Mouse (Mus musculus): ENCODE measurements around the gene Cdca4. TPM values are rescaled to one million over a fixed set of nuclear protein-coding genes. Genes with fewer than 3 reads are reported as not detected.

Gene Cdca4
- polyA plus RNA-seq, 1 experiment from 2014 or later, result 48.9 TPM

DNA sequence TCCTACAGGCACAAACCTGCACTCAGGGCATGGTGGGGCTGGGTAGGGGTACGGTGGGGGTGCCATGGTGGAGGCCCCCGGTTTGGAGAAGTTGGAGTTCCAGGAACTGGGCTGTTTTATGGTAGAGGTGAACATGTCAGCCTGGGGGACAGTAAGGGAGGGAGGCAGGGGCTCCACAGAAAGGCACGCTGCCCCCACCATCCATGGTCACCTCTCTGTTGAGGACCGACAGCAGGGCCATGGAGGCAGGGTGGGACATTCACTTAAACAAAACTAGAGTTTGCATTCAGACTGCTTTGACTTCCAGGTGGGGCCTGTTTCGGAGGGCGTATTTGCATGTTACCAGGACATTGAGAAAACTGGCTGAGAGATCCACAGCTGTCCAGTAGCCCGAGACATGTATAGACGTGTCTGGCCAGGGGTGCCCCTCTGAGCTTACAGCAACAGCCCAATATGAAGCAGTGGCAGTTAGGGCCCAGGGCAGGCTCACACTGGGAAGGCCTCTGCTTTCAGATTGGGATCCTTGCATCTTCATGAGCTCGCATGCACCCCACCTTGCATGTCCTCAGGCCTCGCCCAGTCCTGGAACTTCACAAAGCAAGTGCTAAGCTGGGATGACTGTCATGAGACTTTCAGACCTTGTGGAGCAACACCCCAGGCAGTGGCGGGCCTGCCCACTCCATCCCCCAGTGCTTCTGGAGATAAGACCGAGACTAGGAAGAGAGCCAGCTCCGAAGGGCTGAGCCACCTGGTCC is 35.4 kb downstream of the Cdca4 start:
- ATAC-seq (ENCODE audit: low read depth), result no peak
- Histone ChIP-seq H3K27ac (ENCODE audit: low read length) (no peak overlapping the region), H3K9ac (ENCODE audit: low read depth, low read length) (no peak overlapping the region), H3K4me2 (ENCODE audit: low read depth, low read length) (no peak overlapping the region), H3K9me3 (replicated peaks; ENCODE audit: control insufficient read depth, low read length) (no peaks in the 10 kb centered on the region), H3K4me3 (ENCODE audit: low read depth, low read length) (no peak overlapping the region), H3K36me3 (ENCODE audit: control insufficient read depth, insufficient read depth) (no peaks in the 10 kb centered on the region), H3K4me1 (ENCODE audit: control insufficient read depth, low read depth, low read length) (no peaks in the 10 kb centered on the region), H3K27me3 (ENCODE audit: control insufficient read depth, insufficient read depth, low read depth, low read length) (peaks cover 8% of the 10 kb centered on the region; the same call in 1 of the 2 replicates)
- 57% methylated on average over 13 of the region's 13 CpGs for WGBS (ENCODE audit: insufficient replicate concordance)

DNA sequence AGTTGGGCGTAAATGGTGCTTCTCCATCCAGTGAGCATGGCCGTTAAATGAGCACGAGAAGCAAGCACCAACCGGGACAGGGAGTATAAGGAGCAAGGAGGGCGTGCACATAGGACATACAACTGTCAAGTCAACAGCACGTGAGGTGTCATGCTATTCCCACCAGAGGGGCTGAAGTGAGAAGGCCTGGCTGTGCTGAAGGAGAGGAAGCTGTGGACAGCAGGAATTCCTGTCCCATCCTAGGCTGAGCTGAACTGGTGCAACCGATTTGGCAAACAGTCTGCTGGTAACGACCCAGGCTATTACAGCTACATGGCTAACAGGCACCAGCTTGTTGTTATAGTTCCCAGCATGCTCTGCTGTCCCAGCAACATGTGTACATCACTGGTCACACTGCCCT is 38.2 kb downstream of the Cdca4 start:
- Histone ChIP-seq H3K36me3 (ENCODE audit: control insufficient read depth, insufficient read depth) (no peaks in the 10 kb centered on the region), H3K4me2 (ENCODE audit: low read depth, low read length) (no peak overlapping the region), H3K9ac (ENCODE audit: low read depth, low read length) (no peak overlapping the region), H3K4me3 (ENCODE audit: low read depth, low read length) (no peak overlapping the region), H3K9me3 (replicated peaks; ENCODE audit: control insufficient read depth, low read length) (no peaks in the 10 kb centered on the region), H3K27ac (ENCODE audit: low read length) (no peak overlapping the region), H3K4me1 (ENCODE audit: control insufficient read depth, low read depth, low read length) (no peaks in the 10 kb centered on the region), H3K27me3 (ENCODE audit: control insufficient read depth, insufficient read depth, low read depth, low read length) (peaks cover 8% of the 10 kb centered on the region; the same call in 1 of the 2 replicates)
- ATAC-seq (ENCODE audit: low read depth), result no peak
- 57% methylated on average over 8 of the region's 8 CpGs for WGBS (ENCODE audit: insufficient replicate concordance)

DNA sequence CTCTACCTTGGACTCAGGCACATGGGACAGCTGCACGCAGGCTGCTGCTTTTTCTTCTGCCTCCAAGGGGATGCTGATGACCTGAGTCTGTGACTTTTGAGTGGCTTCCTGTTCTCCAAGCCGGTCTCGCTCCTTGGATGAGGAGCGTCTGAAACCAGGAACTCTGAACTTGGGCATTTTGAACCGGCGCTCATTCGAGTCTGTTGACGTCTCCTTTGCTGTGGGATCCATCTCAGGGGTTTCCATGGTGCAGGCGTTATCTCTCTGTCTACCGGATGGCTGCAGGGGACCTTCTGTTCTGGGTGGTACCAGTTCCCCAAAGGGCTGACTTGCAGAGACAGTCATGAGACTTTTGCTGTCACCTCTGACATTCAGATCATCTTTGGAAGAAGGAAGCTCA is 54.7 kb downstream of the Cdca4 start:
- Histone ChIP-seq H3K9ac (ENCODE audit: low read depth, low read length) (no peak overlapping the region), H3K4me2 (ENCODE audit: low read depth, low read length) (no peak overlapping the region), H3K4me3 (ENCODE audit: low read depth, low read length) (no peak overlapping the region), H3K36me3 (ENCODE audit: control insufficient read depth, insufficient read depth) (no peaks in the 10 kb centered on the region), H3K9me3 (replicated peaks; ENCODE audit: control insufficient read depth, low read length) (peaks cover 4% of the 10 kb centered on the region), H3K27me3 (ENCODE audit: control insufficient read depth, insufficient read depth, low read depth, low read length) (no peaks in the 10 kb centered on the region), H3K4me1 (ENCODE audit: control insufficient read depth, low read depth, low read length) (no peaks in the 10 kb centered on the region), H3K27ac (ENCODE audit: low read length) (no peak overlapping the region)
- 72% methylated on average over 10 of the region's 10 CpGs for WGBS (ENCODE audit: insufficient replicate concordance)
- ATAC-seq (ENCODE audit: low read depth), result no peak

- no peaks in the 10 kb centered on the region for H3K4me1 ChIP-seq (ENCODE audit: control insufficient read depth, low read depth, low read length)
- no peak overlapping the region for H3K4me3 ChIP-seq (ENCODE audit: low read depth, low read length)
- H3K9ac ChIP-seq (ENCODE audit: low read depth, low read length), result no peak overlapping the region
- H3K4me2 ChIP-seq (ENCODE audit: low read depth, low read length), result no peak overlapping the region
- H3K36me3 ChIP-seq (ENCODE audit: control insufficient read depth, insufficient read depth), result no peaks in the 10 kb centered on the region
- no peak for ATAC-seq (ENCODE audit: low read depth)
- no peaks in the 10 kb centered on the region for H3K27me3 ChIP-seq (ENCODE audit: control insufficient read depth, insufficient read depth, low read depth, low read length)
- WGBS (ENCODE audit: insufficient replicate concordance), result 48% methylated on average over 6 of the region's 6 CpGs
- H3K9me3 ChIP-seq (replicated peaks; ENCODE audit: control insufficient read depth, low read length), result peaks cover 4% of the 10 kb centered on the region
- no peak overlapping the region for H3K27ac ChIP-seq (ENCODE audit: low read length)
Measured at GRCm38 (mm10) chr12:112774026-112774425, 55.2 kb downstream of the Cdca4 start.

- no peak overlapping the region for H3K4me2 ChIP-seq (ENCODE audit: low read depth, low read length)
- no peak overlapping the region for H3K27ac ChIP-seq (ENCODE audit: low read length)
- H3K4me3 ChIP-seq (ENCODE audit: low read depth, low read length), result no peak overlapping the region
- 40% methylated on average over 9 of the region's 9 CpGs for WGBS (ENCODE audit: insufficient replicate concordance)
- no peaks in the 10 kb centered on the region for H3K36me3 ChIP-seq (ENCODE audit: control insufficient read depth, insufficient read depth)
- no peak overlapping the region for H3K9ac ChIP-seq (ENCODE audit: low read depth, low read length)
- H3K4me1 ChIP-seq (ENCODE audit: control insufficient read depth, low read depth, low read length), result no peaks in the 10 kb centered on the region
- ATAC-seq (ENCODE audit: low read depth), result no peak
- peaks cover 4% of the 10 kb centered on the region for H3K9me3 ChIP-seq (replicated peaks; ENCODE audit: control insufficient read depth, low read length)
- no peaks in the 10 kb centered on the region for H3K27me3 ChIP-seq (ENCODE audit: control insufficient read depth, insufficient read depth, low read depth, low read length)
Measured at GRCm38 (mm10) chr12:112773366-112773765, 55.9 kb downstream of the Cdca4 start.

GRCm38 (mm10) chr12:112772306-112772705 is 56.9 kb downstream of the Cdca4 start:
- Histone ChIP-seq H3K27me3 (ENCODE audit: control insufficient read depth, insufficient read depth, low read depth, low read length) (no peaks in the 10 kb centered on the region), H3K9ac (ENCODE audit: low read depth, low read length) (no peak overlapping the region), H3K4me1 (ENCODE audit: control insufficient read depth, low read depth, low read length) (no peaks in the 10 kb centered on the region), H3K27ac (ENCODE audit: low read length) (no peak overlapping the region), H3K36me3 (ENCODE audit: control insufficient read depth, insufficient read depth) (no peaks in the 10 kb centered on the region), H3K9me3 (replicated peaks; ENCODE audit: control insufficient read depth, low read length) (peaks cover 4% of the 10 kb centered on the region), H3K4me3 (ENCODE audit: low read depth, low read length) (no peak overlapping the region), H3K4me2 (ENCODE audit: low read depth, low read length) (no peak overlapping the region)
- no peak for ATAC-seq (ENCODE audit: low read depth)
- WGBS (ENCODE audit: insufficient replicate concordance), result 77% methylated on average over 14 of the region's 14 CpGs

DNA sequence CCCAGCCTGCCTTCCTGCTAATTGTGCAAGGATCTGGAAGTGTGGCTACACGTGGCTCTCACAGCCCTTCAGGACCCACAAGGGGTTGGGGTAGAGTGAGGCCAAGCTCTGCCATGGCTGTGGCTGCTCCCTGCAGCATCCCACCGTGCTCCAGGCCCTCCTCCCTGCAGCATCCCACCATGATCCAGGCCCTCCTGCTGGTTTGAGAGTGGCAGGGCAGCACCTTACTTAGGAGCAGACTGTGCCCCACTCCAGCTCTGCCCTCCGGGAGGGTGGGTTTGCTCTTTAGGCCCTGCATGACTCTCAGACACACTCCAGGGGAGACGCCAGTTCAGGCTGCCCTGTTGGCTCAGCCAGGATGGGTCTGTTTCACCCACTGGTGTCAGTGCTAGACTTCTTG is 58.8 kb downstream of the Cdca4 start:
- Histone ChIP-seq H3K4me2 (ENCODE audit: low read depth, low read length) (no peak overlapping the region), H3K27me3 (ENCODE audit: control insufficient read depth, insufficient read depth, low read depth, low read length) (no peaks in the 10 kb centered on the region), H3K4me1 (ENCODE audit: control insufficient read depth, low read depth, low read length) (no peaks in the 10 kb centered on the region), H3K36me3 (ENCODE audit: control insufficient read depth, insufficient read depth) (no peaks in the 10 kb centered on the region), H3K9me3 (replicated peaks; ENCODE audit: control insufficient read depth, low read length) (peaks cover 2% of the 10 kb centered on the region), H3K9ac (ENCODE audit: low read depth, low read length) (no peak overlapping the region), H3K27ac (ENCODE audit: low read length) (no peak overlapping the region), H3K4me3 (ENCODE audit: low read depth, low read length) (no peak overlapping the region)
- WGBS (ENCODE audit: insufficient replicate concordance), result 54% methylated on average over 4 of the region's 4 CpGs
- ATAC-seq (ENCODE audit: low read depth), result no peak

Other genes starting within 250 kb of the Cdca4 start
- gene Inf2, start 240.6 kb downstream of the Cdca4 start, polyA plus RNA-seq (2015; fragmentation: Nextera tagmentation; extraction: Ambion mirVana), result 1.2 and 2.7 TPM in 2 replicates
- gene Adssl1, start 209.4 kb downstream of the Cdca4 start, polyA plus RNA-seq (2015; fragmentation: Nextera tagmentation; extraction: Ambion mirVana), result 12.4 and 14.0 TPM in 2 replicates
- gene Siva1, start 184.7 kb downstream of the Cdca4 start, polyA plus RNA-seq (2015; fragmentation: Nextera tagmentation; extraction: Ambion mirVana), result 84.7 and 89.5 TPM in 2 replicates
- 8.6 and 8.9 TPM in 2 replicates for gene Akt1, start 154.5 kb downstream of the Cdca4 start, polyA plus RNA-seq (2015; fragmentation: Nextera tagmentation; extraction: Ambion mirVana)
- gene Zbtb42, start 150.6 kb downstream of the Cdca4 start, polyA plus RNA-seq (2015; fragmentation: Nextera tagmentation; extraction: Ambion mirVana), result 0.88 and 1.5 TPM in 2 replicates
- 2.8 and 3.6 TPM in 2 replicates for gene Cep170b, start 109.0 kb downstream of the Cdca4 start, polyA plus RNA-seq (2015; fragmentation: Nextera tagmentation; extraction: Ambion mirVana)
- 19.4 and 20.3 TPM in 2 replicates for gene Pld4, start 68.8 kb downstream of the Cdca4 start, polyA plus RNA-seq (2015; fragmentation: Nextera tagmentation; extraction: Ambion mirVana)
- gene Ahnak2, start 26.8 kb downstream of the Cdca4 start, polyA plus RNA-seq (2015; fragmentation: Nextera tagmentation; extraction: Ambion mirVana), result 0.08 and 0.26 TPM in 2 replicates
- gene Clba1, start 20.5 kb downstream of the Cdca4 start, polyA plus RNA-seq (2015; fragmentation: Nextera tagmentation; extraction: Ambion mirVana), result 0.34 and 0.39 TPM in 2 replicates
- gene Gpr132, start 38.8 kb upstream of the Cdca4 start, polyA plus RNA-seq (2015; fragmentation: Nextera tagmentation; extraction: Ambion mirVana), result 0.38 and 0.40 TPM in 2 replicates
- gene Jag2, start 100.4 kb upstream of the Cdca4 start, polyA plus RNA-seq (2015; fragmentation: Nextera tagmentation; extraction: Ambion mirVana), result 0.21 and 0.34 TPM in 2 replicates
- gene Nudt14, start 112.7 kb upstream of the Cdca4 start, polyA plus RNA-seq (2015; fragmentation: Nextera tagmentation; extraction: Ambion mirVana), result 12.1 and 13.3 TPM in 2 replicates
- 4.5 and 4.9 TPM in 2 replicates for gene Btbd6, start 147.1 kb upstream of the Cdca4 start, polyA plus RNA-seq (2015; fragmentation: Nextera tagmentation; extraction: Ambion mirVana)
- gene Brf1, start 171.3 kb upstream of the Cdca4 start, polyA plus RNA-seq (2015; fragmentation: Nextera tagmentation; extraction: Ambion mirVana), result 22.8 and 25.7 TPM in 2 replicates
- gene Pacs2, start 185.1 kb upstream of the Cdca4 start, polyA plus RNA-seq (2015; fragmentation: Nextera tagmentation; extraction: Ambion mirVana), result 4.3 and 5.8 TPM in 2 replicates
- not detected in 2 replicates for gene Tex22, start 245.1 kb upstream of the Cdca4 start, polyA plus RNA-seq (2015; fragmentation: Nextera tagmentation; extraction: Ambion mirVana)